Mouse (Mus musculus): ENCODE data around the gene Ppfia1. TPM values are rescaled to one million over a fixed set of nuclear protein-coding genes. Genes with fewer than 3 reads are reported as not detected.

Gene Ppfia1
- 10 to 100 TPM; 38.2 to 43.0 TPM for total RNA-seq (2021)
- long read RNA-seq, experiment 1, full-length matches to known transcripts, result 7 of 23 reads
- long read RNA-seq, experiment 1, partial matches to known transcripts, result 2 of 23 reads
- long read RNA-seq, experiment 1, other reads (novel, unspliced or antisense), result 14 of 23 reads
- long read RNA-seq, experiment 2, full-length matches to known transcripts, result 10 of 28 reads
- long read RNA-seq, experiment 2, partial matches to known transcripts, result 2 of 28 reads
- long read RNA-seq, experiment 2, other reads (novel, unspliced or antisense), result 16 of 28 reads

GRCm38 (mm10) chr7:144553237-144554122 lies at the start of gene Ppfia1:
Gene Ppfia1 (minus strand): TSS chr7:144553729.
- H3K27ac ChIP-seq, result peak within 1 kb of the TSS; percentile 92
- no peak for TF ChIP-seq CTCF (conservative IDR thresholded peaks at IDR 0.05)
- DNase-seq (ENCODE audit: low spot score in 2 of 2), result peak; percentile 97 to 99
- peak within 1 kb of the TSS; percentile 85 for H3K4me3 ChIP-seq

DNA sequence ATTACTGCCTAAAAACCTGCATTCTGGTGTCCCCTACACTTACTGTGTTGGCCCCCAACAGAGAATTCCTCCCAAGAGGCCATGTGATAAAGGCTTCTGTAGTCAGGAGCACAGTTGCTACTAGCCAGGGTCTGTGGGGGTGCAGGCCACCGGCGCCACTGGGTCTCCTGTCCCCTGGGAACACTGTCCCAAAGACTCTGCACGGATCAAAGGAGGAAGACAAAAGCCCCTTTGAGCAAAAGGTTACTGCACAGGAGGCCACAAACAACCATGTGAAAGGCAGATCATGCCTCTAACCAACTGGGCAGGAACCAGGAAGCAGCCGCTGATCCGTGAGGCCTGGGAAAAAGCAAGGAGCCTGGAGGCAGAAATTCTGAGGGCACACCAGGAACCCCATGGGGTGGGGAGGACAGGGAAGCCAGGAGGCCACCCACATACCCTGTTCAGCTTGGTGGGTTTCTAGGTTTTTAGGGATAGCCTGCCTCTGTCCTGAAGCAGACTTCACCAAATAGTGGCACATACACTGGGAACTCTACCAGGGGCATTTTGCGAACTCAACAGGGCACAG lies 46.9 kb upstream of the Ppfia1 start:
- Histone ChIP-seq H3K27ac (no peak overlapping the region), H3K4me3 (no peak overlapping the region)
- no peak for DNase-seq (ENCODE audit: low spot score in 2 of 2)
- TF ChIP-seq CTCF (conservative IDR thresholded peaks at IDR 0.05), result no peak

DNA sequence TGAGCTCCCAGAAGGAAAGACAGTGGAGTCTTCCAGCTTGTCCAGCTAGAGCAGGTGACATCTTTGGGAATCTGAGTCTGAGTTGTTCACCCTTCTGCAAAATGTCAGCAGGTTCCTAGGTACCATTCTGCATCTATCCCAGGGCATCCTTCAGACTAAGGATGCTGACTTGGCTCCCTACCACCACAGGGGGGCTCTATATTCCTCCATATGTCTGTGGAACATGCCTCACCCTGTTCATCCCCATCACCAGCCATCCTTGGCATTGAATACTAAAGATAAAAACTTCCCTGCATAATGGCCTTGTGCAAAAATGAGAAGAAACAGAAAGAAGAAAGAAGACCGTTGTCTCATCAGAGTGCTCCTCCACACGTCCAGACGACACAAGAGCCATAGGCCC lies 36.0 kb upstream of the Ppfia1 start:
- Histone ChIP-seq H3K27ac (no peak overlapping the region), H3K4me3 (no peak overlapping the region)
- peak; percentile 66 for TF ChIP-seq CTCF (conservative IDR thresholded peaks at IDR 0.05)
- DNase-seq (ENCODE audit: low spot score in 2 of 2), result no peak

DNA sequence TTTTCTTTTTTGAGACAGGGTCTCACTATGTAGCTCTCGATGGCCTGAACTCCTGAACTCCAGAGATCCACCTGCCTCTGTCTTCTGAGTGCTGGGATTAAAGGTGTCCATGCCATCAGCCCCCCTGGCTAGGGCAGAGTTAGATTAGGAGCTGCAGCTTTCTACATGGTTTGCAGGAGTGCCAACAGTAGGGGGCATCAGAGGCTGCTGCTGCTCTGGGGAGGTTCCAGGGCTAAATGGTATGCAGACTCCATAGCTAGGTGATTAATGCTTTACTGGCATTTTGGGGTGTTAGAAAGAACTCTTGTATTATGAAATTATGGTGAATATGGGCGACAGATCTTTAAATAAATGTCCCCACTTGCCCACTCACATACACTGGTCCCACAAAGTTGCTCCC lies 33.8 kb upstream of the Ppfia1 start:
- DNase-seq (ENCODE audit: low spot score in 2 of 2), result peak; percentile 37 to 75
- peak; percentile 91 for TF ChIP-seq CTCF (conservative IDR thresholded peaks at IDR 0.05)
- no peak overlapping the region for H3K27ac ChIP-seq
- no peak overlapping the region for H3K4me3 ChIP-seq

GRCm38 (mm10) chr7:144585648-144586047 lies 32.1 kb upstream of the Ppfia1 start:
- TF ChIP-seq CTCF (conservative IDR thresholded peaks at IDR 0.05), result peak; percentile 96
- DNase-seq (ENCODE audit: low spot score in 2 of 2), result peak; percentile 45 to 78
- H3K4me3 ChIP-seq, result no peak overlapping the region
- H3K27ac ChIP-seq, result no peak overlapping the region

- peak in 1 of 2 experiments; percentile 54 for DNase-seq (ENCODE audit: low spot score in 2 of 2)
- no peak overlapping the region for H3K27ac ChIP-seq
- H3K4me3 ChIP-seq, result no peak overlapping the region
- peak; percentile 70 for TF ChIP-seq CTCF (conservative IDR thresholded peaks at IDR 0.05)
Measured at GRCm38 (mm10) chr7:144583619-144584018, 30.1 kb upstream of the Ppfia1 start.

- TF ChIP-seq CTCF (conservative IDR thresholded peaks at IDR 0.05), result no peak
- DNase-seq (ENCODE audit: low spot score in 2 of 2), result peak; percentile 91 to 96
- H3K4me3 ChIP-seq, result peak within 1 kb of the TSS; percentile 88
- H3K27ac ChIP-seq, result peak within 1 kb of the TSS; percentile 90
Measured at GRCm38 (mm10) chr7:144582284-144582980, 28.9 kb upstream of the Ppfia1 start, which contains the start of gene Fadd. Gene Fadd (minus strand): TSS chr7:144582463.

DNA sequence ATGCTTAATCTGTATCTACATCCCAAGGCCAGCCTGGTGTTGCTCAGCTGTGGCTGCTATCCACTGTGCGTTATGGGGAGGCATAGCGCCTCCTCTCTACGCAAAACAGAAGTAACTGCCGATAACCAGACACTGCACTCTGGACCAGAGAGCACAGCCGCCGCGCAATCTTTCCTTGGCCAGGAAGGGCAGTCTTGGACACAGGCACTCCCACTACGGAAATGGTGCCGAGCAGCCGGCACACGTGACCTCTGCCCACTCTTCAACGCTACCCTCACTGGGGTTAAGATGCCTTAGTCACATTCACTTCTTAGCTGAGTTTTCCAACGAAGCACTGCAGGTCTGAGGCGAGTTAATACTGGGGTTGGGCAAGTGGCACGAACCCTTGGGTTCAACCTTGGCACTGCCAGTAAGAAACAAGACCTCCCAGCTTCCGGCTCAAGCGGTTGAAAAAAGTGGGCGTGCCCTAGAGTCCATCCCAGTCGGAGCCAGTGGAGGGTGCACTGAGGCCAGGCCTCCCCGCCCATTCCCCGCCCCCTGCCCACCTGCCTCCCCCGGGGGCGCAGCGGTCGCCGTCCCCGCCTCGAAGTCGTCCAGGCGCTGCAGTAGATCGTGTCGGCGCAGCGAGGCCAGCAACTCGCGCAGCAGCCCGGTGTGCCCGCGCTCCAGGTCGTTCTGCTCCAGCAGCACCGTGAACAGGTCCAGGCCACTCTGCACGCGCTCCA lies 28.2 kb upstream of the Ppfia1 start:
- peak; percentile 35 to 40 for DNase-seq (ENCODE audit: low spot score in 2 of 2)
- peak; percentile 76 for TF ChIP-seq CTCF (conservative IDR thresholded peaks at IDR 0.05)
- Histone ChIP-seq H3K4me3 (peak overlapping the region; percentile 88), H3K27ac (peak overlapping the region; percentile 90)

GRCm38 (mm10) chr7:144577876-144578275 lies 24.3 kb upstream of the Ppfia1 start:
- no peak for TF ChIP-seq CTCF (conservative IDR thresholded peaks at IDR 0.05)
- peak overlapping the region; percentile 69 for H3K27ac ChIP-seq
- H3K4me3 ChIP-seq, result no peak overlapping the region
- peak; percentile 46 to 49 for DNase-seq (ENCODE audit: low spot score in 2 of 2)

DNA sequence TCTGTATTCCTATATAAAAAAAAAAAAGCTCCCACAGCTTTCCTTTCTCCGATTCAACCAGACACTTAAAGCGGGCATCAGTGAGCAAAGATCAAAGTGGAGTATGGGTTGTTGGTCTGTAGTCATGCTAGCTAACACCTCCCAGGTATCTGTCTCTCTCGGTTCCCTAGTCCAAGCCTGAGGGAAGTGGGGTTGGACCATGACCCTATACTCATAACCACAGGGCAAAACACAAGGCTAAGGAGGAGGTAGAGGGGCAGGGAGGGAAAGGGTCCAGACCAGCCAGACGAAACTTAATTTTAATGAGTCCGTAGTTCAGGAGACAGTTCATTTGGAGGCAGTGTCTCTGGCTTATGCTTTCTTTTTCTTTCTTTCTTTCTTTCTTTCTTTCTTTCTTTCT lies 18.7 kb upstream of the Ppfia1 start:
- no peak overlapping the region for H3K27ac ChIP-seq
- DNase-seq (ENCODE audit: low spot score in 2 of 2), result no peak
- no peak for TF ChIP-seq CTCF (conservative IDR thresholded peaks at IDR 0.05)

GRCm38 (mm10) chr7:144571598-144571997 lies 18.1 kb upstream of the Ppfia1 start:
- H3K4me3 ChIP-seq, result no peak overlapping the region
- no peak for TF ChIP-seq CTCF (conservative IDR thresholded peaks at IDR 0.05)
- no peak for DNase-seq (ENCODE audit: low spot score in 2 of 2)
- no peak overlapping the region for H3K27ac ChIP-seq

More for the DNA sequence above, 18.7 kb upstream of the Ppfia1 start:
- no peak overlapping the region for H3K4me3 ChIP-seq

DNA sequence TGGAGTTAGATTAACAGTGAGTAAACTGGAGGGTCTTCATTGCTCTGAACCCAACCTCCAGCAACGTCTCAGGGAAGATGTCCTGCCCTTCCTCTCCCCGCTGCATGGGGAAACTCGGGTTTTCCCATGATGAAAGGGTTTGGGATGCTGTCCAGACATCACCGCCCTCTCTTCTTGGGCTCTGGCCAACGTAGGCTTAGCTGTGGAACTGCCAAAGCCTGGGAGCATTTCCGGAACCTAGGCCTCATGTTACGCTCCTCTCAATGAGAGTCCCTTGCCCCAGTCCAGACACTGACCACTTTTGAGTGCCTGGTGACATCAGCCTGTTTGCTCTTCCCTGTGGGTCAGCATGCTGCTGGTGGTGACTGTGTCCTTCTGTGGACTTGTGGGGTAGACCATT lies 15.9 kb upstream of the Ppfia1 start:
- no peak overlapping the region for H3K4me3 ChIP-seq
- no peak overlapping the region for H3K27ac ChIP-seq
- TF ChIP-seq CTCF (conservative IDR thresholded peaks at IDR 0.05), result no peak
- DNase-seq (ENCODE audit: low spot score in 2 of 2), result peak in 1 of 2 experiments; percentile 34
